Mouse (Mus musculus) intestine, postnatal 0 days (tissue): ENCODE data around the gene Hivep2. TPM values are rescaled to one million over a fixed set of nuclear protein-coding genes. Genes with fewer than 3 reads are reported as not detected.

Source experiments
- ATAC-seq: fragments of 200-750 bp; cut with Nextera tagmentation; 2 replicates; pipeline ENCODE4 v1.8.0; 2017; ENCODE audit warnings: mild to moderate bottlenecking, moderate TSS enrichment, moderate library complexity
- H3K27ac ChIP-seq: fragments of 300-500 bp; sonication (generic); 2 replicates; pipeline ENCODE4 v1.5.1; 2014; ENCODE audit warnings: mild to moderate bottlenecking, low read depth, low read length, moderate library complexity
- H3K27me3 ChIP-seq: fragments of 300-500 bp; sonication (generic); replicated peaks from 2 replicates; pipeline ENCODE4 v1.6.1; 2014; ENCODE audit warnings: low read length, mixed read lengths; ENCODE audit not compliant: control insufficient read depth, insufficient read depth
- H3K36me3 ChIP-seq: fragments of 300-500 bp; sonication (generic); 2 replicates; pipeline ENCODE4 v1.6.1; 2014; ENCODE audit warnings: mild to moderate bottlenecking, moderate library complexity; ENCODE audit not compliant: control insufficient read depth, insufficient read depth
- H3K4me1 ChIP-seq: fragments of 300-500 bp; sonication (generic); replicated peaks from 2 replicates; pipeline ENCODE4 v1.6.1; 2014; ENCODE audit warnings: antibody characterized with exemption, low read length, mixed read lengths; ENCODE audit not compliant: control insufficient read depth, insufficient read depth
- H3K4me2 ChIP-seq: fragments of 300-500 bp; sonication (generic); replicated peaks from 2 replicates; pipeline ENCODE4 v1.6.1; 2014; ENCODE audit warnings: low read depth, mild to moderate bottlenecking, moderate library complexity
- H3K4me3 ChIP-seq: fragments of 300-500 bp; sonication (generic); 2 replicates; pipeline ENCODE4 v1.5.1; 2014; ENCODE audit warnings: low read depth, low read length
- H3K9ac ChIP-seq: fragments of 300-500 bp; sonication (generic); 2 replicates; pipeline ENCODE4 v1.6.1; 2014; ENCODE audit warnings: mild to moderate bottlenecking, low read depth, low read length
- H3K9me3 ChIP-seq: fragments of 300-500 bp; sonication (generic); 2 replicates; pipeline ENCODE4 v1.6.1; 2016; ENCODE audit warnings: mixed run types; ENCODE audit not compliant: control insufficient read depth
- CTCF ChIP-seq: sonication (generic); IDR thresholded peaks from 2 replicates; pipeline ENCODE4 v1.5.1; 2016; ENCODE audit warnings: low read depth, mild to moderate bottlenecking, control low read depth, antibody characterized with exemption, moderate library complexity
- WGBS: fragments of 180-500 bp; shearing (Covaris S2); extraction: QIAGEN DNeasy Blood & Tissue Kit; methylation state at CpG from one replicate; pipeline ENCODE4 v1.1.7; 2014; 5-methylcytosine and 5-hydroxymethylcytosine counted together
- polyA plus RNA-seq: library from polyadenylated mRNA; unstranded; fragments of >200 nt; fragmentation: Nextera tagmentation; extraction: Ambion mirVana; gene quantifications from 2 replicates; pipeline ENCODE4 v1.2.1, GENCODE M21; 2015

The Hivep2 gene
- polyA plus RNA-seq, 1 experiment from 2014 or later: 3.5 TPM

- H3K4me3 ChIP-seq: no peak overlapping the region
- H3K9me3 ChIP-seq: no peaks in the 10 kb centered on the region
- no peak for TF ChIP-seq CTCF
- H3K27ac ChIP-seq: no peak overlapping the region
- H3K36me3 ChIP-seq: no peaks in the 10 kb centered on the region
- H3K9ac ChIP-seq: no peak overlapping the region
- no peak overlapping the region for H3K4me2 ChIP-seq
- no peaks in the 10 kb centered on the region; the same call in 1 of the 2 replicates for H3K4me1 ChIP-seq
- H3K27me3 ChIP-seq: no peaks in the 10 kb centered on the region
- no peak for ATAC-seq
- 88% methylated on average over 6 of the region's 6 CpGs for WGBS
Observed at GRCm38 (mm10) chr10:14049686-14050085, 83.8 kb downstream of the Hivep2 start.

- H3K4me1 ChIP-seq: peaks cover 4% of the 10 kb centered on the region
- no peak overlapping the region for H3K27ac ChIP-seq
- no peaks in the 10 kb centered on the region for H3K27me3 ChIP-seq
- WGBS: 93% methylated on average over 8 of the region's 8 CpGs
- H3K4me3 ChIP-seq: no peak overlapping the region
- no peak overlapping the region for H3K4me2 ChIP-seq
- no peaks in the 10 kb centered on the region for H3K36me3 ChIP-seq
- TF ChIP-seq CTCF: no peak
- no peak for ATAC-seq
- H3K9ac ChIP-seq: no peak overlapping the region
- no peaks in the 10 kb centered on the region for H3K9me3 ChIP-seq
Observed at GRCm38 (mm10) chr10:14050586-14050985, 84.7 kb downstream of the Hivep2 start.

GRCm38 (mm10) chr10:14052109-14052689 is 86.3 kb downstream of the Hivep2 start:
- peaks cover 6% of the 10 kb centered on the region for H3K4me1 ChIP-seq
- no peak overlapping the region for H3K4me2 ChIP-seq
- 91% methylated on average over 8 of the region's 8 CpGs for WGBS
- no peaks in the 10 kb centered on the region for H3K27me3 ChIP-seq
- TF ChIP-seq CTCF: no peak
- no peaks in the 10 kb centered on the region for H3K36me3 ChIP-seq
- no peaks in the 10 kb centered on the region for H3K9me3 ChIP-seq
- ATAC-seq: no peak
- H3K9ac ChIP-seq: no peak overlapping the region
- no peak overlapping the region for H3K4me3 ChIP-seq
- no peak overlapping the region for H3K27ac ChIP-seq

- no peak for TF ChIP-seq CTCF
- no peak overlapping the region for H3K4me2 ChIP-seq
- H3K9me3 ChIP-seq: no peaks in the 10 kb centered on the region
- H3K4me3 ChIP-seq: no peak overlapping the region
- no peaks in the 10 kb centered on the region for H3K27me3 ChIP-seq
- no peak overlapping the region for H3K9ac ChIP-seq
- H3K27ac ChIP-seq: no peak overlapping the region
- peaks cover 6% of the 10 kb centered on the region; the same call in 1 of the 2 replicates for H3K4me1 ChIP-seq
- H3K36me3 ChIP-seq: no peaks in the 10 kb centered on the region
- 71% methylated on average over 4 of the region's 4 CpGs for WGBS
- no peak for ATAC-seq
Observed at GRCm38 (mm10) chr10:14054860-14055259, 89.0 kb downstream of the Hivep2 start.

GRCm38 (mm10) chr10:14055533-14055981 is 89.7 kb downstream of the Hivep2 start:
- no peak for TF ChIP-seq CTCF
- Histone ChIP-seq H3K4me1 (peaks cover 6% of the 10 kb centered on the region; the same call in 1 of the 2 replicates), H3K27ac (0 out of 2 replicates have a peak overlapping the region, but pooled peaks have one; percentile 15), H3K4me3 (no peak overlapping the region), H3K9ac (no peak overlapping the region), H3K36me3 (no peaks in the 10 kb centered on the region), H3K27me3 (no peaks in the 10 kb centered on the region), H3K9me3 (no peaks in the 10 kb centered on the region), H3K4me2 (no peak overlapping the region)
- no peak for ATAC-seq
- WGBS: 41% methylated on average over 9 of the region's 9 CpGs

- H3K4me1 ChIP-seq: peaks cover 6% of the 10 kb centered on the region; the same call in 1 of the 2 replicates
- H3K4me2 ChIP-seq: no peak overlapping the region
- no peaks in the 10 kb centered on the region for H3K9me3 ChIP-seq
- 83% methylated on average over 4 of the region's 4 CpGs for WGBS
- no peak overlapping the region for H3K27ac ChIP-seq
- ATAC-seq: no peak
- no peaks in the 10 kb centered on the region for H3K27me3 ChIP-seq
- H3K4me3 ChIP-seq: no peak overlapping the region
- no peak overlapping the region for H3K9ac ChIP-seq
- no peaks in the 10 kb centered on the region for H3K36me3 ChIP-seq
- TF ChIP-seq CTCF: no peak
Observed at GRCm38 (mm10) chr10:14056057-14056456, 90.2 kb downstream of the Hivep2 start.
